In the genomic region with DNA sequence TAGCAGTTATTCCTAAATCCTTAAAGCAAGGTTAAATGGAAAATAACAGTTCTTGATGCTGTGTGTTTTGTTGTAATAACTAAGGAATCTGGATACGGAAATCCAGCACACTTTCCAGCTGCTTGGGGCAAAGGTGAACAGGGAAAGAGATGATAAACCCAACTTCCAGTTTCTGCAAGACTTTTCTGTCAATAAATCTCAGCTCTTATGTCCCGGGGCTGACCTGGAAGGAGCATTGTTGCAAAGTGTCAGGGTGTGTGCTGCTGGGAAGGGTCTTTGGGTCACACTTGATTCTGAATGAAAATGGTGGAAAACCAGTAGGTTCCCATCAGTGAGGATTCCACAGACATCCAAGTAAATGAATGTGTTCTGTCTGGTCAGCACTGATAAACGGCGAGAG, we compare ENCODE assay signal across 18 mouse cellular contexts.
DNase-seq lines count a peak whose midpoint lies in the region; ATAC-seq lines count a peak whose summit lies in the region.
"Had no signal": no experiment of that assay in that cellular context is flagged by ENCODE, and none has a peak within 500 bp of the region (broad histone marks: within the 10 kb centered on the region; RNA-seq: fewer than 3 reads in every experiment).

No protein-coding gene starts in this region.

- H3K4me1 ChIP-seq in heart, embryonic 16.5 days (ENCODE audit: control insufficient read depth, insufficient read depth, low read length) = peaks cover 8% of the 10 kb centered on the region
- peaks cover 10% of the 10 kb centered on the region for H3K4me1 ChIP-seq in brown adipose tissue, adult 24 weeks (ENCODE audit: control insufficient read depth, insufficient read depth, insufficient read length, low read length)
- peaks cover 12% of the 10 kb centered on the region for H3K4me1 ChIP-seq in intestine, embryonic 16.5 days (ENCODE audit: control insufficient read depth, insufficient read depth, low read length)
- H3K4me1 ChIP-seq in forebrain, embryonic 15.5 days = no peaks in the 10 kb centered on the region
- H3K4me1 ChIP-seq: limb, embryonic 15.5 days had no signal

- DNase-seq in heart, postnatal 10 days = no peak
- peak; percentile 34 to 37 for DNase-seq in kidney, postnatal 36 days
- no peak for DNase-seq in urinary bladder, adult 18-20 months (ENCODE audit: low spot score in 2 of 2)
- DNase-seq: cerebellum, adult 11 months; heart, postnatal 4 days; layer of hippocampus, postnatal 36 days; lung, postnatal 10 days; right cerebral cortex, adult 18-20 months had no signal

- intact Hi-C loops in heart, postnatal 10 days (cut with DNase I) = no loop called here

- no peaks in the 10 kb centered on the region for H3K36me3 ChIP-seq in heart, embryonic 16.5 days (ENCODE audit: control insufficient read depth, insufficient read depth)
- H3K36me3 ChIP-seq in intestine, embryonic 16.5 days (ENCODE audit: control insufficient read depth, insufficient read depth, low read length) = no peaks in the 10 kb centered on the region
- no peaks in the 10 kb centered on the region for H3K36me3 ChIP-seq in forebrain, embryonic 15.5 days
- H3K36me3 ChIP-seq: embryonic facial prominence, embryonic 12.5 days; G1E; limb, embryonic 15.5 days had no signal

- H3K9ac ChIP-seq in heart, embryonic 16.5 days (ENCODE audit: low read length) = no peak overlapping the region
- no peak overlapping the region for H3K9ac ChIP-seq in intestine, embryonic 16.5 days (ENCODE audit: low read depth, low read length)
- H3K9ac ChIP-seq in forebrain, embryonic 15.5 days (replicated peaks) = no peak overlapping the region
- H3K9ac ChIP-seq: embryonic facial prominence, embryonic 12.5 days; limb, embryonic 15.5 days had no signal

- no peak overlapping the region for H3K4me2 ChIP-seq in heart, embryonic 16.5 days (ENCODE audit: low read depth, low read length)
- no peak overlapping the region for H3K4me2 ChIP-seq in intestine, embryonic 16.5 days (ENCODE audit: low read depth, low read length)
- no peak overlapping the region for H3K4me2 ChIP-seq in forebrain, embryonic 15.5 days (replicated peaks)
- H3K4me2 ChIP-seq: embryonic facial prominence, embryonic 12.5 days; limb, embryonic 15.5 days had no signal

- 50% methylated on average over 4 of the region's 4 CpGs for WGBS in heart, embryonic 16.5 days
- 45% methylated on average over 4 of the region's 4 CpGs for WGBS in intestine, embryonic 16.5 days
- WGBS in forebrain, embryonic 15.5 days = 86% methylated on average over 4 of the region's 4 CpGs

- peak overlapping the region; percentile 31; the same call in 1 of the 2 replicates for H3K27ac ChIP-seq in heart, embryonic 16.5 days (ENCODE audit: low read length)
- H3K27ac ChIP-seq in brown adipose tissue, adult 24 weeks (replicated peaks; ENCODE audit: low read depth, low read length) = peak overlapping the region; percentile 49
- no peak overlapping the region for H3K27ac ChIP-seq in intestine, embryonic 16.5 days (ENCODE audit: low read length)
- no peak overlapping the region for H3K27ac ChIP-seq in forebrain, embryonic 15.5 days (replicated peaks)
- H3K27ac ChIP-seq: embryonic facial prominence, embryonic 12.5 days; limb, embryonic 15.5 days had no signal

- no peak for ATAC-seq in heart, embryonic 16.5 days (replicated peaks; ENCODE audit: extremely low read depth, insufficient read depth, low FRiP score)
- ATAC-seq in intestine, embryonic 16.5 days = peak; percentile 52
- no peak for ATAC-seq in forebrain, embryonic 15.5 days (replicated peaks)
- ATAC-seq: CD4-positive, CD25-positive, alpha-beta regulatory T cell, adult 4 months; forebrain, embryonic 16.5 days; hindbrain, embryonic 16.5 days had no signal

- no peaks in the 10 kb centered on the region for H3K9me3 ChIP-seq in heart, embryonic 16.5 days (replicated peaks; ENCODE audit: control insufficient read depth, low read length)
- no peaks in the 10 kb centered on the region for H3K9me3 ChIP-seq in intestine, embryonic 16.5 days (ENCODE audit: control insufficient read depth, low read length)
- no peaks in the 10 kb centered on the region for H3K9me3 ChIP-seq in forebrain, embryonic 15.5 days
- H3K9me3 ChIP-seq: embryonic facial prominence, embryonic 12.5 days; G1E; limb, embryonic 15.5 days had no signal

- H3K4me3 ChIP-seq in heart, embryonic 16.5 days (ENCODE audit: low read length) = no peak overlapping the region
- H3K4me3 ChIP-seq in brown adipose tissue, adult 24 weeks (ENCODE audit: insufficient read depth, low read depth, low read length) = no peak overlapping the region
- H3K4me3 ChIP-seq in intestine, embryonic 16.5 days (ENCODE audit: low read length) = no peak overlapping the region
- H3K4me3 ChIP-seq in forebrain, embryonic 15.5 days = no peak overlapping the region
- H3K4me3 ChIP-seq: embryonic facial prominence, embryonic 12.5 days; limb, embryonic 15.5 days had no signal

- H3K27me3 ChIP-seq in heart, embryonic 16.5 days (ENCODE audit: control insufficient read depth, insufficient read depth, low read length) = no peaks in the 10 kb centered on the region
- no peaks in the 10 kb centered on the region for H3K27me3 ChIP-seq in intestine, embryonic 16.5 days (replicated peaks; ENCODE audit: control insufficient read depth, insufficient read depth, low read length)
- H3K27me3 ChIP-seq in forebrain, embryonic 15.5 days = no peaks in the 10 kb centered on the region
- H3K27me3 ChIP-seq: embryonic facial prominence, embryonic 12.5 days; limb, embryonic 15.5 days had no signal

Comparison
In these comparisons a context has a peak if more than half of its experiments do, and no peak if none do; other contexts are left out.
1. H3K27ac ChIP-seq: peak in heart, embryonic 16.5 days (single experiment) and brown adipose tissue, adult 24 weeks (single experiment); none in intestine, embryonic 16.5 days (single experiment) and forebrain, embryonic 15.5 days (single experiment).
2. DNase-seq: peak in kidney, postnatal 36 days (2 of 2); none in heart, postnatal 10 days (0 of 2) and urinary bladder, adult 18-20 months (0 of 2).